ENCODE assay signal across 14 mouse cellular contexts in genomic region chr16:21827581-21827980, GRCm38 (mm10). TPM values are rescaled to one million over a fixed set of nuclear protein-coding genes. Genes with fewer than 3 reads are reported as not detected.
A peak's percentile ranks its signal among the peaks of the same experiment; 100 is the strongest.
DNase-seq lines count a peak whose midpoint lies in the region; ATAC-seq and TF ChIP-seq lines count a peak whose summit lies in the region.
"Had no signal": no experiment of that assay in that cellular context is flagged by ENCODE, and none has a peak within 500 bp of the region (broad histone marks: within the 10 kb centered on the region; RNA-seq: fewer than 3 reads in every experiment).

No protein-coding gene starts in this region.

- no peaks in the 10 kb centered on the region for H3K4me1 ChIP-seq in kidney, embryonic 14.5 days (ENCODE audit: control insufficient read depth, insufficient read depth, low read length)
- H3K4me1 ChIP-seq in kidney, embryonic 16.5 days (ENCODE audit: insufficient read depth, low read length) = peaks cover 17% of the 10 kb centered on the region
- H3K4me1 ChIP-seq in limb, embryonic 14.5 days (ENCODE audit: control insufficient read depth, insufficient read depth, low read length) = peaks cover 12% of the 10 kb centered on the region
- H3K4me1 ChIP-seq: hindbrain, embryonic 15.5 days; midbrain, embryonic 12.5 days had no signal

- no peak overlapping the region for H3K4me2 ChIP-seq in kidney, embryonic 14.5 days (replicated peaks; ENCODE audit: low read depth, low read length)
- peak overlapping the region; percentile 35 for H3K4me2 ChIP-seq in kidney, embryonic 16.5 days (replicated peaks; ENCODE audit: low read depth, low read length)
- H3K4me2 ChIP-seq in limb, embryonic 14.5 days (replicated peaks; ENCODE audit: low read depth, low read length, severe bottlenecking) = 0 out of 2 replicates have a peak overlapping the region, but pooled peaks have one; percentile 3
- H3K4me2 ChIP-seq: hindbrain, embryonic 15.5 days; midbrain, embryonic 12.5 days had no signal

- no peak overlapping the region for H3K9ac ChIP-seq in kidney, embryonic 14.5 days (ENCODE audit: low read depth, low read length)
- H3K9ac ChIP-seq in kidney, embryonic 16.5 days (replicated peaks; ENCODE audit: low read length) = no peak overlapping the region
- H3K9ac ChIP-seq in limb, embryonic 14.5 days (ENCODE audit: low read depth, low read length, severe bottlenecking) = no peak overlapping the region
- H3K9ac ChIP-seq: hindbrain, embryonic 15.5 days; midbrain, embryonic 12.5 days had no signal

- no peak overlapping the region; the same call in 1 of the 2 replicates for H3K27ac ChIP-seq in kidney, embryonic 14.5 days (ENCODE audit: low read depth, low read length)
- peak overlapping the region; percentile 84 for H3K27ac ChIP-seq in kidney, embryonic 16.5 days (ENCODE audit: low read length)
- H3K27ac ChIP-seq in limb, embryonic 14.5 days (replicated peaks; ENCODE audit: low read depth, low read length) = peak overlapping the region; percentile 63
- H3K27ac ChIP-seq: hindbrain, embryonic 15.5 days; midbrain, embryonic 12.5 days had no signal

- H3K9me3 ChIP-seq in kidney, embryonic 14.5 days (ENCODE audit: control insufficient read depth, low read length) = no peaks in the 10 kb centered on the region
- no peaks in the 10 kb centered on the region for H3K9me3 ChIP-seq in kidney, embryonic 16.5 days (ENCODE audit: low read length)
- no peaks in the 10 kb centered on the region for H3K9me3 ChIP-seq in limb, embryonic 14.5 days (ENCODE audit: control insufficient read depth, low read length)
- H3K9me3 ChIP-seq: hindbrain, embryonic 15.5 days; midbrain, embryonic 12.5 days had no signal

- WGBS in kidney, embryonic 14.5 days = 63% methylated on average over 4 of the region's 4 CpGs
- 60% methylated on average over 4 of the region's 4 CpGs for WGBS in kidney, embryonic 16.5 days
- 62% methylated on average over 4 of the region's 4 CpGs for WGBS in limb, embryonic 14.5 days

- TF ChIP-seq POLR2A in limb, embryonic 14.5 days (IDR thresholded peaks at IDR 0.05; ENCODE audit: borderline replicate concordance, extremely low read depth, insufficient read depth, insufficient read length) = no peak

- no peak for ATAC-seq in kidney, embryonic 14.5 days (ENCODE audit: low FRiP score, low TSS enrichment)
- 0 out of 2 replicates have a peak, but pooled peaks have one; percentile 14 for ATAC-seq in granulocyte monocyte progenitor cell, adult 5-6 weeks (replicated peaks; ENCODE audit: poor library complexity, severe bottlenecking)
- no peak for ATAC-seq in kidney, embryonic 16.5 days (ENCODE audit: low FRiP score, low TSS enrichment)
- no peak for ATAC-seq in limb, embryonic 14.5 days (ENCODE audit: low FRiP score, low read depth)

- no peaks in the 10 kb centered on the region for H3K36me3 ChIP-seq in kidney, embryonic 14.5 days (ENCODE audit: control insufficient read depth, insufficient read depth, low read length)
- H3K36me3 ChIP-seq in kidney, embryonic 16.5 days (ENCODE audit: insufficient read depth, low read length) = no peaks in the 10 kb centered on the region
- H3K36me3 ChIP-seq in limb, embryonic 14.5 days (ENCODE audit: control insufficient read depth, insufficient read depth, low read length) = no peaks in the 10 kb centered on the region
- H3K36me3 ChIP-seq: hindbrain, embryonic 15.5 days; midbrain, embryonic 12.5 days had no signal

- peak; percentile 29 for DNase-seq in kidney, adult 11 months
- no peak for DNase-seq in limb, embryonic 14.5 days (ENCODE audit: low spot score)
- no peak for DNase-seq in gastrocnemius, adult 8-10 months (ENCODE audit: low spot score in 2 of 2)
- DNase-seq in layer of hippocampus, postnatal 25 days (ENCODE audit: extremely low spot score in 1 of 2, low spot score in 1 of 2) = no peak
- no peak for DNase-seq in layer of hippocampus, adult 18-20 months (ENCODE audit: low spot score in 2 of 2)
- DNase-seq: adrenal gland, postnatal 10 days; cerebellum, postnatal 25 days; lung, postnatal 14 days; thymus, adult 18-20 months had no signal

- H3K27me3 ChIP-seq in kidney, embryonic 14.5 days (ENCODE audit: control insufficient read depth, insufficient read depth, low read length) = no peaks in the 10 kb centered on the region
- no peaks in the 10 kb centered on the region for H3K27me3 ChIP-seq in kidney, embryonic 16.5 days (ENCODE audit: insufficient read depth, low read length)
- no peaks in the 10 kb centered on the region for H3K27me3 ChIP-seq in limb, embryonic 14.5 days (ENCODE audit: control insufficient read depth, insufficient read depth, low read length)
- H3K27me3 ChIP-seq: hindbrain, embryonic 15.5 days; midbrain, embryonic 12.5 days had no signal

- H3K4me3 ChIP-seq in kidney, embryonic 14.5 days (ENCODE audit: low read length) = no peak overlapping the region
- H3K4me3 ChIP-seq in kidney, embryonic 16.5 days (ENCODE audit: low read length) = no peak overlapping the region
- no peak overlapping the region for H3K4me3 ChIP-seq in limb, embryonic 14.5 days (replicated peaks; ENCODE audit: low read length)
- H3K4me3 ChIP-seq: hindbrain, embryonic 15.5 days; midbrain, embryonic 12.5 days had no signal

RNA-seq across cellular contexts. Expression of gene Map3k13, which starts 33.4 kb away (rescaled TPM):
- polyA plus RNA-seq in kidney, embryonic 14.5 days (2014; fragmentation: Nextera tagmentation; extraction: Ambion mirVana) = 0.60 and 1.2 TPM in 2 replicates
- total RNA-seq in granulocyte monocyte progenitor cell, adult 5-6 weeks (2014; fragmentation: Nextera tagmentation) = 0.64 TPM in 1 of 2 replicates, not detected in the other
- 0.22 TPM in 1 of 2 replicates, not detected in the other for total RNA-seq in granulocyte monocyte progenitor cell, adult 5-6 weeks (2017)
- polyA plus RNA-seq in kidney, embryonic 16.5 days (2015; fragmentation: Nextera tagmentation; extraction: Ambion mirVana) = 1.0 and 1.2 TPM in 2 replicates
- 1.2 and 1.4 TPM in 2 replicates for polyA plus RNA-seq in limb, embryonic 14.5 days (2012; rRNA removed)
- polyA plus RNA-seq in limb, embryonic 14.5 days (2014; fragmentation: Nextera tagmentation; extraction: Ambion mirVana) = 0.79 and 0.92 TPM in 2 replicates
- total RNA-seq in gastrocnemius, adult 8-10 months (2022) = under 1 TPM; 0.56 to 0.75 (median 0.61) TPM
- total RNA-seq in layer of hippocampus, postnatal 25 days (2021) = 10 to 100 TPM; 13.5 to 15.5 TPM
- 10 to 100 TPM; 14.9 to 15.0 TPM for total RNA-seq in layer of hippocampus, adult 18-20 months (2021)

RNA-seq across cellular contexts. Expression of gene Ehhadh, which starts 40.0 kb away (rescaled TPM):
- polyA plus RNA-seq in kidney, embryonic 14.5 days (2014; fragmentation: Nextera tagmentation; extraction: Ambion mirVana) = 1.1 and 1.9 TPM in 2 replicates
- total RNA-seq in granulocyte monocyte progenitor cell, adult 5-6 weeks (2014; fragmentation: Nextera tagmentation) = 1.8 and 5.1 TPM in 2 replicates
- total RNA-seq in granulocyte monocyte progenitor cell, adult 5-6 weeks (2017) = 2.2 and 2.8 TPM in 2 replicates
- 5.6 and 6.7 TPM in 2 replicates for polyA plus RNA-seq in kidney, embryonic 16.5 days (2015; fragmentation: Nextera tagmentation; extraction: Ambion mirVana)
- 4.7 and 4.8 TPM in 2 replicates for polyA plus RNA-seq in limb, embryonic 14.5 days (2012; rRNA removed)
- 2.3 and 2.7 TPM in 2 replicates for polyA plus RNA-seq in limb, embryonic 14.5 days (2014; fragmentation: Nextera tagmentation; extraction: Ambion mirVana)
- 1 to 10 TPM; 6.1 to 8.3 (median 7.1) TPM for total RNA-seq in gastrocnemius, adult 8-10 months (2022)
- total RNA-seq in layer of hippocampus, postnatal 25 days (2021) = 1 to 10 TPM; 1.4 to 1.8 TPM
- 1 to 10 TPM; 1.8 to 2.2 TPM for total RNA-seq in layer of hippocampus, adult 18-20 months (2021)

Comparison
In these comparisons a context has a peak if more than half of its experiments do, and no peak if none do; other contexts are left out.
1. RNA of gene Map3k13, which starts 33.4 kb away (total RNA-seq): 13.5 to 15.5 TPM in layer of hippocampus, postnatal 25 days and 14.9 to 15.0 TPM in layer of hippocampus, adult 18-20 months; 0.56 to 0.75 TPM in gastrocnemius, adult 8-10 months and 0.22 to 0.64 TPM in granulocyte monocyte progenitor cell, adult 5-6 weeks; every median in the first group is over 4 times any median in the second.